Mouse (Mus musculus) embryonic facial prominence, embryonic 12.5 days (tissue): ENCODE results near the gene Hba-x. TPM values are rescaled to one million over a fixed set of nuclear protein-coding genes. Genes with fewer than 3 reads are reported as not detected.

ENCODE experiments used
- ATAC-seq: fragments of 200-750 bp; cut with Nextera tagmentation; 2 replicates; pipeline ENCODE4 v1.8.0; 2017; ENCODE audit not compliant: insufficient number of reproducible peaks, insufficient read depth, low FRiP score, low TSS enrichment
- H3K27ac ChIP-seq: fragments of 300-500 bp; sonication (generic); 2 replicates; pipeline ENCODE4 v1.5.1; 2016; ENCODE audit warnings: mild to moderate bottlenecking
- H3K27me3 ChIP-seq: fragments of 300-500 bp; sonication (generic); 2 replicates; pipeline ENCODE4 v1.6.1; 2016; ENCODE audit warnings: mild to moderate bottlenecking, moderate library complexity
- H3K36me3 ChIP-seq: fragments of 300-500 bp; sonication (generic); 2 replicates; pipeline ENCODE4 v1.6.1; 2016; ENCODE audit warnings: mild to moderate bottlenecking
- H3K4me1 ChIP-seq: fragments of 300-500 bp; sonication (generic); 2 replicates; pipeline ENCODE4 v1.6.1; 2016
- H3K4me2 ChIP-seq: fragments of 300-500 bp; sonication (generic); replicated peaks from 2 replicates; pipeline ENCODE4 v1.6.1; 2016; ENCODE audit warnings: mild to moderate bottlenecking, moderate library complexity
- H3K4me3 ChIP-seq: fragments of 300-500 bp; sonication (generic); 2 replicates; pipeline ENCODE4 v1.5.1; 2016; ENCODE audit warnings: mild to moderate bottlenecking
- H3K9ac ChIP-seq: fragments of 300-500 bp; sonication (generic); 2 replicates; pipeline ENCODE4 v1.6.1; 2016; ENCODE audit warnings: mild to moderate bottlenecking, moderate library complexity
- H3K9me3 ChIP-seq: fragments of 300-500 bp; sonication (generic); 2 replicates; pipeline ENCODE4 v1.6.1; 2016; ENCODE audit warnings: mild to moderate bottlenecking, moderate library complexity
- WGBS: fragments of 180-500 bp; shearing (Covaris S2); methylation state at CpG from one replicate; pipeline ENCODE4 v1.1.7; 2016; 5-methylcytosine and 5-hydroxymethylcytosine counted together
- polyA plus RNA-seq: library from polyadenylated mRNA; unstranded; fragments of >200 nt; fragmentation: Nextera tagmentation; extraction: Ambion mirVana; gene quantifications from 2 replicates; pipeline ENCODE4 v1.2.1, GENCODE M21; 2016

Hba-x gene
- polyA plus RNA-seq, 1 experiment from 2014 or later = 1,599 TPM

- H3K36me3 ChIP-seq = no peaks in the 10 kb centered on the region
- H3K4me1 ChIP-seq = no peaks in the 10 kb centered on the region
- H3K4me2 ChIP-seq = no peak overlapping the region
- H3K9me3 ChIP-seq = no peaks in the 10 kb centered on the region
- H3K27me3 ChIP-seq = no peaks in the 10 kb centered on the region
- no peak overlapping the region for H3K9ac ChIP-seq
- no peak for ATAC-seq
- WGBS = 77% methylated on average over 1 of the region's 1 CpGs
- no peak overlapping the region for H3K4me3 ChIP-seq
- H3K27ac ChIP-seq = no peak overlapping the region
These were observed 30.8 kb downstream of the Hba-x start for GRCm38 (mm10) chr11:32307006-32307405.

DNA sequence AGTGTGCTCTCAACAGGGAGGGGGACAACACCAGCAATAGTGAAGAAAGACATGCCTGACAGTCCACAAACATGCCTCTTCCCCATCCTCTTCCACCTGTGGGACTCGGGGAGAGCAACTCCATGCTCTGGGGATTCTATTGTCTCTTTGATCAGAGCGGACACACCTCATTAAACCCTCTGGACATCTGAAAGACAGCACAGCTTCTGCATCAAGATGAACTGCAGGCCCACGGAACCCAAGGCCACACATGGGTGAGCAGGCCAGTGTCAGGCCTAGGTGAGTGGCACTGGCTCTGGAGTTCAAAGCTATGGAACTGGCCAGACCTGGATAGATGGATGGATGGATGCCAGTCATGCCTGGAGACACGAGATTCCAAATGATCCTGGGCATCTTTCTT, 33.2 kb downstream of the Hba-x start:
- Histone ChIP-seq H3K9ac (no peak overlapping the region), H3K9me3 (no peaks in the 10 kb centered on the region), H3K36me3 (no peaks in the 10 kb centered on the region), H3K4me2 (no peak overlapping the region), H3K27me3 (no peaks in the 10 kb centered on the region), H3K4me1 (no peaks in the 10 kb centered on the region), H3K4me3 (no peak overlapping the region), H3K27ac (no peak overlapping the region)
- no peak for ATAC-seq
- WGBS = 55% methylated on average over 4 of the region's 4 CpGs

DNA sequence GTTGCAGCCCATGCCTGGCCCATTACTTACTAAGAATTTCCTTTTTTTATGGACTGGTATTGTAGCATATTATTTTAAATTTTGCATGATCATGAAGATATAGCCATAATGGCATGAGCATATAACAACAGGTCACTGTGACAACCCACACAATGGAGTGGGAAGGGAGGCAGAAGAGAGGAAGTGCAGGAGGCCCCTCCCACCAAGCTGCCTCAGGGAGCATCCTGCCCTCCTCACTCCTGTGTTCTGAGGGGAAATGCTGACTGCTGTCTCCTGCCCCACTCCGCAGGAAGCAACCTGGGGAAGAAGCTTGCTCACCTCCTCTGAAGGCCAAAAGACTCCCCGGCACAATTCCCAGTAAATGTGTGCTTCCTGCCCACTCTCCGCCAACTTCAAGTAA, 33.7 kb downstream of the Hba-x start:
- Histone ChIP-seq H3K9ac (no peak overlapping the region), H3K9me3 (no peaks in the 10 kb centered on the region), H3K36me3 (no peaks in the 10 kb centered on the region), H3K27me3 (no peaks in the 10 kb centered on the region), H3K4me1 (no peaks in the 10 kb centered on the region), H3K4me2 (no peak overlapping the region), H3K4me3 (no peak overlapping the region), H3K27ac (no peak overlapping the region)
- no peak for ATAC-seq
- WGBS = 64% methylated on average over 3 of the region's 3 CpGs

- Histone ChIP-seq H3K9me3 (no peaks in the 10 kb centered on the region), H3K4me3 (no peak overlapping the region), H3K9ac (no peak overlapping the region), H3K36me3 (no peaks in the 10 kb centered on the region), H3K27me3 (no peaks in the 10 kb centered on the region), H3K4me1 (no peaks in the 10 kb centered on the region), H3K27ac (no peak overlapping the region), H3K4me2 (no peak overlapping the region)
- no peak for ATAC-seq
- WGBS = 81% methylated on average over 3 of the region's 3 CpGs
These were observed 39.8 kb downstream of the Hba-x start for GRCm38 (mm10) chr11:32316009-32316408.

DNA sequence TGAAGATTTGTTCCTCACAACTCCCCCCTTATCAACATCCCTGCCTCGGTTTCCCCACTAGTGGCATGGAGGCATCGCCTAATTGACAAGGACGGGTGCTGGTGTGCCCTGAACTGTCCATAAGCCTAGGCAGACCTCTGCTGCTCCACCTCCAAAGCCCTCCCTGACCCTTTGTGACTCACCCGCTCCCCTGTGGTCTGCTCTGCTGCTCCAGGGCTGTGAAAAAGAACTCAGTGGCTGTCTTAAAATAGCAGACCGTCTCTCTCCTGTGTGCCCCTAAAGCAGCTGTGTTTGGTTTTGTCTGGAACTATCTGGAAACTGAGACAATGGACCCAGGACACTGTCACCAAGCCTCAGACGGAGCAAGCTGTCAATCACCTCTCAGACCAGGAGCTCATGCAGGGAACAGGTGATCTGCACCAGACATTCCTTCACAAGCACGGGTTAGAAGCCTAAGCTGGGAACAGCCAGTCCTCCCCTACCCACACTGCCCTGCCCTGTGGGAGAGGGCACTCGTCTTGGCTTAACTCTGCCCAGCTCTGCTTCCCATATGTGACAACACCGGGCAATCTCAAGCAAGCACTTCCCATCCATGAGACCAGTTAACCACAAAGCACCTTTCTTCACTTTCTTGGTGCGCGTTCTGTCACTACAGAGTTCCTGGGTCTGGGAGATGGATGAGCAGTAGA, 44.5 kb downstream of the Hba-x start:
- 65% methylated on average over 11 of the region's 11 CpGs for WGBS
- 0 out of 2 replicates have a peak, but pooled peaks have one; percentile 37 for ATAC-seq
- no peaks in the 10 kb centered on the region for H3K4me1 ChIP-seq

DNA sequence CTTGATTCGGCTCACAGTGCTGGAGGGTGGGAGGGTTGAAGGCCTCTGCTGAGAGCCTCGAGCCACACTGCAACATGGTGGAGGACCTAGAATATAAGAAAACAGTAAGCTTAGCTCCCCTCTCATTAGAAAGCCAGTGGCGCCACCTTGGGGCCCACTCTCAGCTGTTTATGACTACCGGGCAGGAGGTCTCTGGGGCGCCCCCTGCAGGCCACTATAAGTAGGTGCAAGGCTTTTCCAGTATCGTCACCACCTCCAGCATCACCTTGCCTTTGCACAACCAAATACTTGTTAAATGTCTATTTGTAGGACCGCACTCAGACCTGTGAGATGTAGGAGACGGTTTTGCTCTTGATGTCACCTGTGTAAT, 45.0 kb downstream of the Hba-x start:
- 41% methylated on average over 8 of the region's 8 CpGs for WGBS
- no peak overlapping the region for H3K27ac ChIP-seq
- no peaks in the 10 kb centered on the region for H3K36me3 ChIP-seq
- no peak for ATAC-seq
- H3K9me3 ChIP-seq = no peaks in the 10 kb centered on the region
- no peak overlapping the region for H3K4me3 ChIP-seq
- H3K4me2 ChIP-seq = no peak overlapping the region
- no peaks in the 10 kb centered on the region for H3K27me3 ChIP-seq
- H3K9ac ChIP-seq = no peak overlapping the region
- no peaks in the 10 kb centered on the region for H3K4me1 ChIP-seq

More for the DNA sequence above, 44.5 kb downstream of the Hba-x start:
- Histone ChIP-seq H3K4me3 (no peak overlapping the region), H3K27me3 (no peaks in the 10 kb centered on the region), H3K4me2 (no peak overlapping the region), H3K9me3 (no peaks in the 10 kb centered on the region), H3K9ac (no peak overlapping the region), H3K36me3 (no peaks in the 10 kb centered on the region), H3K27ac (no peak overlapping the region)

DNA sequence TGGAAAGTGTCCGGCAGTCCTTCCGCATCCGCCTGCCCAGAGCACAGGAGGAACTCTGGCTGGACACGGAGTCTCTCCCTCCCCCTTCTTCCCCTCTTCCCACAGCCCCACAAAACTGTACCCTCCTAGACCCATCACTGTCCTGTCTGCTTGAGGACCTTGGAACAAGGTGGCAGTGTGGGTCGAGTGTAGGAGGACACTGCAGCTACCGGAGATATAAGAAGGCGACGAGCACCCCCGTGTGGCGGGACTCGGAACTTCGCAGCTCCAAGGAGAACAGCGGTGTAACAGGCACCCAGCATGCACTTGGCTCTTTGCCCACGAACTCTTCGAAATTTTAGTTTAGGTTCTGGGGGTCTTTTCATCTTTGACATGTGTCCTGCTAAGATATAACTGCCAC, 48.4 kb downstream of the Hba-x start:
- 10% methylated on average over 15 of the region's 15 CpGs for WGBS
- peak overlapping the region; percentile 39 for H3K4me2 ChIP-seq
- no peak overlapping the region for H3K27ac ChIP-seq
- ATAC-seq = peak; percentile 62
- H3K4me1 ChIP-seq = no peaks in the 10 kb centered on the region
- H3K9me3 ChIP-seq = no peaks in the 10 kb centered on the region
- H3K4me3 ChIP-seq = no peak overlapping the region
- H3K36me3 ChIP-seq = no peaks in the 10 kb centered on the region
- H3K27me3 ChIP-seq = no peaks in the 10 kb centered on the region
- no peak overlapping the region for H3K9ac ChIP-seq

Other genes with a start within 250 kb of the Hba-x start
- not detected in 2 replicates for gene Il9r, start 76.1 kb upstream of the Hba-x start, polyA plus RNA-seq
- gene Snrnp25, start 71.0 kb upstream of the Hba-x start, polyA plus RNA-seq = 69.3 and 71.1 TPM in 2 replicates
- gene Rhbdf1, start 54.1 kb upstream of the Hba-x start, polyA plus RNA-seq = 46.5 and 49.8 TPM in 2 replicates
- gene Mpg, start 49.9 kb upstream of the Hba-x start, polyA plus RNA-seq = 36.0 and 36.5 TPM in 2 replicates
- gene Nprl3, start 8.7 kb upstream of the Hba-x start, polyA plus RNA-seq = 47.9 and 48.2 TPM in 2 replicates
- gene Hba-a1, start 7.1 kb downstream of the Hba-x start, polyA plus RNA-seq = 3,181 and 3,391 TPM in 2 replicates
- gene Hbq1b, start 10.6 kb downstream of the Hba-x start, polyA plus RNA-seq = 2.5 and 4.6 TPM in 2 replicates
- 6,828 and 7,450 TPM in 2 replicates for gene Hba-a2, start 20.1 kb downstream of the Hba-x start, polyA plus RNA-seq
- gene Hbq1a, start 23.7 kb downstream of the Hba-x start, polyA plus RNA-seq = 0.53 TPM in 1 of 2 replicates, not detected in the other
- 28.8 and 30.6 TPM in 2 replicates for gene Sh3pxd2b, start 71.4 kb downstream of the Hba-x start, polyA plus RNA-seq
- 93.7 and 96.7 TPM in 2 replicates for gene Ubtd2, start 179.0 kb downstream of the Hba-x start, polyA plus RNA-seq